Mouse (Mus musculus) WW6 (cell line): Measurements from ENCODE around the gene Ercc8.

Source experiments
- DNase-seq: peaks from one replicate; pipeline ENCODE4 v3.0.0-alpha.2; 2013; ENCODE audit warnings: low read depth, low spot score

The Ercc8 gene

GRCm38 (mm10) chr13:108158465-108159240, at the start of gene Ercc8, which contains the start of gene Ndufaf2:
Gene Ercc8 (plus strand): TSS chr13:108158731.
Gene Ndufaf2 (minus strand): TSS chr13:108158623.
- peak; percentile 93 for DNase-seq

GRCm38 (mm10) chr13:108110929-108111328, 47.6 kb upstream of the Ercc8 start:
- DNase-seq = no peak

- no peak for DNase-seq
Measured at GRCm38 (mm10) chr13:108113536-108113935, 45.0 kb upstream of the Ercc8 start.

- DNase-seq = no peak
Measured at GRCm38 (mm10) chr13:108114257-108114656, 44.3 kb upstream of the Ercc8 start.

GRCm38 (mm10) chr13:108117654-108118053, 40.9 kb upstream of the Ercc8 start:
- DNase-seq = no peak

GRCm38 (mm10) chr13:108118188-108118587, 40.3 kb upstream of the Ercc8 start:
- DNase-seq = no peak

- no peak for DNase-seq
Measured at GRCm38 (mm10) chr13:108119411-108120310, 38.9 kb upstream of the Ercc8 start.

- DNase-seq = no peak
Measured at GRCm38 (mm10) chr13:108123109-108123723, 35.3 kb upstream of the Ercc8 start.

GRCm38 (mm10) chr13:108124096-108124495, 34.4 kb upstream of the Ercc8 start:
- DNase-seq = no peak

- DNase-seq = no peak
Measured at GRCm38 (mm10) chr13:108126246-108126645, 32.3 kb upstream of the Ercc8 start.

- no peak for DNase-seq
Measured at GRCm38 (mm10) chr13:108127130-108127529, 31.4 kb upstream of the Ercc8 start.

GRCm38 (mm10) chr13:108127883-108128282, 30.6 kb upstream of the Ercc8 start:
- no peak for DNase-seq

- DNase-seq = no peak
Measured at GRCm38 (mm10) chr13:108129070-108129469, 29.5 kb upstream of the Ercc8 start.

- DNase-seq = no peak
Measured at GRCm38 (mm10) chr13:108130737-108131136, 27.8 kb upstream of the Ercc8 start.

- no peak for DNase-seq
Measured at GRCm38 (mm10) chr13:108132031-108132819, 26.3 kb upstream of the Ercc8 start.

- no peak for DNase-seq
Measured at GRCm38 (mm10) chr13:108135617-108136016, 22.9 kb upstream of the Ercc8 start.

GRCm38 (mm10) chr13:108138403-108138977, 20.0 kb upstream of the Ercc8 start:
- DNase-seq = no peak

GRCm38 (mm10) chr13:108144086-108144485, 14.4 kb upstream of the Ercc8 start:
- no peak for DNase-seq

GRCm38 (mm10) chr13:108151782-108152181, 6.7 kb upstream of the Ercc8 start:
- DNase-seq = no peak

- no peak for DNase-seq
Measured at GRCm38 (mm10) chr13:108152650-108153372, 5.7 kb upstream of the Ercc8 start.
